In the genomic region with DNA sequence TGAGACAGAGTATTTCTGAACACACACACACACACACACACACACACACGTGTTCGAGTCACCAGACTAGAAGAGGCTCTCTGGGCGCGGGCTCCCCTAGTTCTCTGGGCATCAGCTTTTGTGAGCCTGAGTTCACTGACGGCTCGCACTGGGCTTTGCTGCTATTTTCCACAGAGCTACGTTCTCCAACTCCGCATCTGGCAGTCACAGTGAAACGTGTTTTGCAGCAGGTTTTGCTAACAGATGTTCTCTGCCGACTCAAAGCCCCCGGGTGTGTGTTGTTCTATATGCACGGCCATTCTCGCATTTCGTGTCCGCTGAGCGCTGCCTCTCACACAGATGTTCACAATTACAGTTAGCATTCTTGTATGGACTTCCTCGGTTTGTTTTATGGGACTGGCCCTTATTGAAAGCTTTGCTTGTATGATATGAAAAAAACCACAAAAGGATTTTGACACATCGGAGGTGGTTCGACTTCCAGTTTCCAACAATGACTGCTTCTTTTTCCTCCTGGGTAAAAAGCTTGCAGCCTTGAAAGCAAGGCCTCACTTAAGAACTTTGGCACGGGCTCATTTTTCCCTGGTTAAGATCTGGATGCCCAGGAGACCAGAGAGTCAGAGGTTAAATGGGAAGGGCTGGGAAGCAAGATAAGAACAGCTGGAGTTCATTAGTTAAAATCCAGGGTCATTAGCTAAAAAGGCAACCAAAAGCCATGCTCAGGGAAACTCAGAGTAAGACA, we compare ENCODE assay signal across 9 mouse cellular contexts. TPM values are rescaled to one million over a fixed set of nuclear protein-coding genes. Genes with fewer than 3 reads are reported as not detected.
DNase-seq lines count a peak whose midpoint lies in the region; ATAC-seq lines count a peak whose summit lies in the region.
"Had no signal": no experiment of that assay in that cellular context is flagged by ENCODE, and none has a peak within 500 bp of the region (broad histone marks: within the 10 kb centered on the region; RNA-seq: fewer than 3 reads in every experiment).

No protein-coding gene starts in this region.

- H3K36me3 ChIP-seq in embryonic facial prominence, embryonic 11.5 days (replicated peaks; ENCODE audit: control insufficient read depth, insufficient read depth, low read depth, low read length) = no peaks in the 10 kb centered on the region
- H3K36me3 ChIP-seq in hindbrain, embryonic 10.5 days = no peaks in the 10 kb centered on the region
- no peaks in the 10 kb centered on the region for H3K36me3 ChIP-seq in midbrain, embryonic 15.5 days (replicated peaks)

- peak overlapping the region; percentile 70 for H3K27ac ChIP-seq in embryonic facial prominence, embryonic 11.5 days (replicated peaks; ENCODE audit: low read depth, low read length)
- H3K27ac ChIP-seq in hindbrain, embryonic 10.5 days = peak overlapping the region; percentile 68
- peak overlapping the region; percentile 58 for H3K27ac ChIP-seq in midbrain, embryonic 15.5 days

- no peaks in the 10 kb centered on the region for H3K9me3 ChIP-seq in embryonic facial prominence, embryonic 11.5 days (replicated peaks; ENCODE audit: control insufficient read depth, low read length)
- H3K9me3 ChIP-seq in hindbrain, embryonic 10.5 days = no peaks in the 10 kb centered on the region
- no peaks in the 10 kb centered on the region for H3K9me3 ChIP-seq in midbrain, embryonic 15.5 days

- no peaks in the 10 kb centered on the region; the same call in 1 of the 2 replicates for H3K4me1 ChIP-seq in embryonic facial prominence, embryonic 11.5 days (ENCODE audit: control insufficient read depth, insufficient read depth, low read length)
- H3K4me1 ChIP-seq in hindbrain, embryonic 10.5 days (replicated peaks) = peaks cover 25% of the 10 kb centered on the region
- H3K4me1 ChIP-seq in midbrain, embryonic 15.5 days = no peaks in the 10 kb centered on the region

- H3K27me3 ChIP-seq in embryonic facial prominence, embryonic 11.5 days (ENCODE audit: control insufficient read depth, insufficient read depth, low read length) = no peaks in the 10 kb centered on the region
- H3K27me3 ChIP-seq in hindbrain, embryonic 10.5 days (ENCODE audit: insufficient read depth, poor library complexity, severe bottlenecking) = no peaks in the 10 kb centered on the region
- H3K27me3 ChIP-seq in midbrain, embryonic 15.5 days (replicated peaks) = no peaks in the 10 kb centered on the region

- ATAC-seq in embryonic facial prominence, embryonic 11.5 days (replicated peaks; ENCODE audit: insufficient number of reproducible peaks, low FRiP score, low TSS enrichment, low read depth) = peak; percentile 73
- 0 out of 2 replicates have a peak, but pooled peaks have one; percentile 24 for ATAC-seq in midbrain, embryonic 15.5 days (replicated peaks)

- H3K4me2 ChIP-seq in embryonic facial prominence, embryonic 11.5 days (ENCODE audit: low read depth, low read length) = no peak overlapping the region
- peak overlapping the region; percentile 22; the same call in 1 of the 2 replicates for H3K4me2 ChIP-seq in midbrain, embryonic 15.5 days

- peak; percentile 9 for DNase-seq in layer of hippocampus, adult 9-11 months
- DNase-seq in layer of hippocampus, adult 9-10 months (ENCODE audit: low spot score) = no peak
- DNase-seq in embryonic facial prominence, embryonic 11.5 days (ENCODE audit: low spot score) = peak; percentile 93
- peak; percentile 71 for DNase-seq in hindbrain, embryonic 10.5 days (ENCODE audit: low spot score)
- no peak for DNase-seq in thymus, adult 18-20 months
- DNase-seq in left cerebral cortex, adult 11 months (ENCODE audit: low spot score) = no peak
- no peak for DNase-seq in layer of hippocampus, adult 18-20 months (ENCODE audit: low spot score in 2 of 2)

- no peak overlapping the region for H3K9ac ChIP-seq in embryonic facial prominence, embryonic 11.5 days (replicated peaks; ENCODE audit: low read length)
- H3K9ac ChIP-seq in midbrain, embryonic 15.5 days = no peak overlapping the region

- H3K4me3 ChIP-seq in embryonic facial prominence, embryonic 11.5 days (ENCODE audit: low read depth, low read length) = no peak overlapping the region
- no peak overlapping the region for H3K4me3 ChIP-seq in hindbrain, embryonic 10.5 days
- H3K4me3 ChIP-seq in midbrain, embryonic 15.5 days = no peak overlapping the region

- WGBS in embryonic facial prominence, embryonic 11.5 days = 21% methylated on average over 20 of the region's 20 CpGs
- 51% methylated on average over 20 of the region's 20 CpGs for WGBS in hindbrain, embryonic 10.5 days
- 51% methylated on average over 20 of the region's 20 CpGs for WGBS in midbrain, embryonic 15.5 days

RNA-seq across cellular contexts. Expression of gene Cdk15, which starts 13.4 kb away (rescaled TPM):
- 0.64 and 0.79 TPM in 2 replicates for polyA plus RNA-seq in embryonic facial prominence, embryonic 11.5 days (2014; fragmentation: Nextera tagmentation; extraction: Ambion mirVana)
- polyA plus RNA-seq in hindbrain, embryonic 10.5 days (2016; fragmentation: Nextera tagmentation; extraction: Ambion mirVana) = 1.3 and 1.7 TPM in 2 replicates
- 1.4 and 1.8 TPM in 2 replicates for polyA plus RNA-seq in midbrain, embryonic 15.5 days (2015; fragmentation: Nextera tagmentation; extraction: Ambion mirVana)
- under 1 TPM; 0.42 to 0.53 TPM for total RNA-seq in layer of hippocampus, adult 18-20 months (2021)
- total RNA-seq: gastrocnemius, postnatal 36 days had no signal

RNA-seq across cellular contexts. Expression of gene Als2, which starts 33.1 kb away (rescaled TPM):
- 12.3 and 13.3 TPM in 2 replicates for polyA plus RNA-seq in embryonic facial prominence, embryonic 11.5 days (2014; fragmentation: Nextera tagmentation; extraction: Ambion mirVana)
- 17.5 and 18.0 TPM in 2 replicates for polyA plus RNA-seq in hindbrain, embryonic 10.5 days (2016; fragmentation: Nextera tagmentation; extraction: Ambion mirVana)
- 21.5 and 23.1 TPM in 2 replicates for polyA plus RNA-seq in midbrain, embryonic 15.5 days (2015; fragmentation: Nextera tagmentation; extraction: Ambion mirVana)
- total RNA-seq in layer of hippocampus, adult 18-20 months (2021) = 10 to 100 TPM; 45.7 to 48.0 TPM

Comparison
In these comparisons a context has a peak if more than half of its experiments do, and no peak if none do; other contexts are left out.
1. DNase-seq: peak in layer of hippocampus, adult 9-11 months (single experiment), embryonic facial prominence, embryonic 11.5 days (single experiment) and hindbrain, embryonic 10.5 days (single experiment); none in layer of hippocampus, adult 9-10 months (single experiment), thymus, adult 18-20 months (0 of 2), left cerebral cortex, adult 11 months (single experiment) and layer of hippocampus, adult 18-20 months (0 of 2).
2. Peak in every context shown above with its lines, with median percentiles within 50 percentile points of each other: H3K27ac ChIP-seq.